In genomic region chr3:84168943-84169342, GRCm38 (mm10) we compare ENCODE assay signal across 27 mouse cellular contexts. TPM values are rescaled to one million over a fixed set of nuclear protein-coding genes. Genes with fewer than 3 reads are reported as not detected.
DNase-seq lines count a peak whose midpoint lies in the region; ATAC-seq and TF ChIP-seq lines count a peak whose summit lies in the region.
"Had no signal": no experiment of that assay in that cellular context is flagged by ENCODE, and none has a peak within 500 bp of the region (broad histone marks: within the 10 kb centered on the region; RNA-seq: fewer than 3 reads in every experiment).

No protein-coding gene starts in this region.

- no peaks in the 10 kb centered on the region for H3K27me3 ChIP-seq in heart, embryonic 10.5 days (ENCODE audit: insufficient read depth, poor library complexity, severe bottlenecking)
- no peaks in the 10 kb centered on the region for H3K27me3 ChIP-seq in heart, embryonic 11.5 days (ENCODE audit: control insufficient read depth, insufficient read depth, low read length)
- no peaks in the 10 kb centered on the region for H3K27me3 ChIP-seq in CH12.LX (replicated peaks)
- H3K27me3 ChIP-seq: embryonic facial prominence, embryonic 12.5 days; embryonic facial prominence, embryonic 15.5 days; hindbrain, embryonic 12.5 days; hindbrain, embryonic 15.5 days; Patski had no signal

- peak; percentile 24 for DNase-seq in heart, embryonic 10.5 days (ENCODE audit: low spot score)
- DNase-seq in CH12.LX (ENCODE audit: extremely low read depth), result no peak
- no peak for DNase-seq in layer of hippocampus, postnatal 14 days (ENCODE audit: low spot score in 2 of 2)
- DNase-seq in B cell, adult 2 months, result no peak
- DNase-seq in gastrocnemius, adult 8-10 months (ENCODE audit: low spot score in 2 of 2), result no peak
- DNase-seq: adrenal gland, postnatal 10 days; adrenal gland, postnatal 36 days; cerebellum, adult 11 months; cerebellum, adult 2 months; cerebellum, adult 9-11 months; cerebellum, postnatal 25 days; forebrain, postnatal 0 days; gastrocnemius, adult 2 months; gastrocnemius, postnatal 25 days had no signal

- H3K36me3 ChIP-seq in heart, embryonic 10.5 days, result peaks cover 7% of the 10 kb centered on the region; the same call in 1 of the 2 replicates
- no peaks in the 10 kb centered on the region for H3K36me3 ChIP-seq in heart, embryonic 11.5 days (ENCODE audit: control insufficient read depth, insufficient read depth, low read length)
- H3K36me3 ChIP-seq in CH12.LX (replicated peaks in 1 of 2; ENCODE audit: control insufficient read depth in 1 of 2, insufficient read depth in 1 of 2, low read length in 1 of 2) (peaks cover 0 to 25% of the 10 kb centered on the region in 2 experiments), macrophage (ENCODE audit: inconsistent target) (no peaks in the 10 kb centered on the region)
- H3K36me3 ChIP-seq: G1E had no signal

- no peaks in the 10 kb centered on the region for H3K9me3 ChIP-seq in heart, embryonic 10.5 days
- H3K9me3 ChIP-seq in heart, embryonic 11.5 days (replicated peaks; ENCODE audit: control insufficient read depth, low read length), result no peaks in the 10 kb centered on the region
- H3K9me3 ChIP-seq in CH12.LX (replicated peaks; ENCODE audit: low read length), result no peaks in the 10 kb centered on the region
- H3K9me3 ChIP-seq: embryonic facial prominence, embryonic 12.5 days; embryonic facial prominence, embryonic 15.5 days; G1E; hindbrain, embryonic 12.5 days; hindbrain, embryonic 15.5 days had no signal

- TF ChIP-seq EP300 in CH12.LX (IDR thresholded peaks at IDR 0.05; ENCODE audit: low read length), result no peak

- WGBS in heart, embryonic 10.5 days, result 85% methylated on average over 6 of the region's 6 CpGs
- 82% methylated on average over 6 of the region's 6 CpGs for WGBS in heart, embryonic 11.5 days (ENCODE audit: insufficient replicate concordance)
- 13% methylated on average over 6 of the region's 6 CpGs for whole genome bisulfite sequencing in macrophage (ENCODE audit: missing documents)

- H3K9ac ChIP-seq in heart, embryonic 11.5 days (ENCODE audit: low read depth, low read length), result no peak overlapping the region
- no peak overlapping the region for H3K9ac ChIP-seq in CH12.LX (ENCODE audit: insufficient read depth, low read depth)
- H3K9ac ChIP-seq: embryonic facial prominence, embryonic 12.5 days; embryonic facial prominence, embryonic 15.5 days; forebrain, postnatal 0 days; hindbrain, embryonic 12.5 days; hindbrain, embryonic 15.5 days had no signal

- no peak for TF ChIP-seq POLR2A in CH12.LX (IDR thresholded peaks at IDR 0.05; ENCODE audit: low read depth, low read length)

- peaks cover 3% of the 10 kb centered on the region; the same call in 1 of the 2 replicates for H3K4me1 ChIP-seq in heart, embryonic 10.5 days
- H3K4me1 ChIP-seq in heart, embryonic 11.5 days (ENCODE audit: control insufficient read depth, insufficient read depth, low read length), result no peaks in the 10 kb centered on the region
- peaks cover 3 to 17% of the 10 kb centered on the region in 2 experiments; a peak in 3 of 4 replicates for H3K4me1 ChIP-seq in CH12.LX (ENCODE audit: control insufficient read depth in 1 of 2, insufficient read depth in 2 of 2)
- H3K4me1 ChIP-seq: embryonic facial prominence, embryonic 12.5 days; embryonic facial prominence, embryonic 15.5 days; hindbrain, embryonic 12.5 days; hindbrain, embryonic 15.5 days had no signal

- H3K4me2 ChIP-seq in heart, embryonic 11.5 days, result no peak overlapping the region
- H3K4me2 ChIP-seq in CH12.LX (ENCODE audit: insufficient read depth, low read depth, poor library complexity, severe bottlenecking), result 0 out of 2 replicates have a peak overlapping the region, but pooled peaks have one; percentile 22
- H3K4me2 ChIP-seq: embryonic facial prominence, embryonic 12.5 days; embryonic facial prominence, embryonic 15.5 days; hindbrain, embryonic 12.5 days; hindbrain, embryonic 15.5 days had no signal

- dilution Hi-C loops in CH12.LX (cut with MboI; ENCODE audit: extremely low pct_ligation_motif_present, extremely low pct_unique_long_range_greater_than_20kb, low sequenced_read_pairs), result no loop called here

- ATAC-seq in heart, embryonic 11.5 days (replicated peaks; ENCODE audit: insufficient number of reproducible peaks, low FRiP score, low TSS enrichment), result no peak
- ATAC-seq: forebrain, embryonic 14.5 days; forebrain, postnatal 0 days; Patski had no signal

- in situ Hi-C loops in CH12.LX (cut with MboI; ENCODE audit: low pct_ligation_motif_present, low pct_unique_long_range_greater_than_20kb, low sequenced_read_pairs), result loop anchor here (25.0 kb wide), 1 partner anchor 368 kb away; no protein-coding TSS in a partner anchor

- no peak overlapping the region for H3K27ac ChIP-seq in heart, embryonic 10.5 days
- H3K27ac ChIP-seq in heart, embryonic 11.5 days (ENCODE audit: low read depth, low read length), result no peak overlapping the region
- H3K27ac ChIP-seq in CH12.LX (ENCODE audit: insufficient read depth, low read depth) (no peak overlapping the region), macrophage (0 out of 2 replicates have a peak overlapping the region, but pooled peaks have one; percentile 7)
- H3K27ac ChIP-seq: embryonic facial prominence, embryonic 12.5 days; embryonic facial prominence, embryonic 15.5 days; gastrocnemius, adult 2 months; hindbrain, embryonic 12.5 days; hindbrain, embryonic 15.5 days had no signal

- no peak for TF ChIP-seq RAD21 in CH12.LX (IDR thresholded peaks at IDR 0.05; ENCODE audit: low read depth, low read length)

- H3K4me3 ChIP-seq in heart, embryonic 10.5 days, result no peak overlapping the region
- H3K4me3 ChIP-seq in heart, embryonic 11.5 days (ENCODE audit: low read depth, low read length), result no peak overlapping the region
- H3K4me3 ChIP-seq in CH12.LX (replicated peaks in 1 of 3; ENCODE audit: low read depth in 2 of 3, low read length in 2 of 3, poor library complexity in 1 of 3) (no peak overlapping the region), macrophage (ENCODE audit: inconsistent target) (no peak overlapping the region)
- H3K4me3 ChIP-seq: embryonic facial prominence, embryonic 12.5 days; embryonic facial prominence, embryonic 15.5 days; gastrocnemius, adult 2 months; hindbrain, embryonic 12.5 days; hindbrain, embryonic 15.5 days had no signal

- no peak for TF ChIP-seq CTCF in CH12.LX (conservative IDR thresholded peaks at IDR 0.05 in 1 of 2, IDR thresholded peaks at IDR 0.05 in 1 of 2; ENCODE audit: low read depth in 2 of 2, low read length in 2 of 2)

- no peaks in the 10 kb centered on the region for H3K79me2 ChIP-seq in CH12.LX (replicated peaks; ENCODE audit: control insufficient read depth, extremely low read depth, insufficient read depth, poor library complexity, severe bottlenecking)
- no peaks in the 10 kb centered on the region for H3K79me2 ChIP-seq in macrophage (ENCODE audit: inconsistent target)

TF ChIP-seq in CH12.LX, 34 proteins besides CTCF, POLR2A, EP300 and RAD21:
- no peak for TF ChIP-seq ZKSCAN1 (IDR thresholded peaks at IDR 0.05; ENCODE audit: borderline replicate concordance, low read depth, low read length)
- TF ChIP-seq TCF12 (IDR thresholded peaks at IDR 0.05; ENCODE audit: low read depth, low read length), result no peak
- TF ChIP-seq ZC3H11A (IDR thresholded peaks at IDR 0.05; ENCODE audit: low read depth, low read length), result no peak
- TF ChIP-seq MAFK (IDR thresholded peaks at IDR 0.05; ENCODE audit: insufficient replicate concordance, low read length), result no peak
- TF ChIP-seq NELFE (IDR thresholded peaks at IDR 0.05; ENCODE audit: low read depth, low read length), result no peak
- TF ChIP-seq TBP (conservative IDR thresholded peaks at IDR 0.05; ENCODE audit: low read depth, low read length), result no peak
- no peak for TF ChIP-seq GABPA (IDR thresholded peaks at IDR 0.05; ENCODE audit: insufficient replicate concordance, low read depth, low read length)
- TF ChIP-seq MEF2A (IDR thresholded peaks at IDR 0.05; ENCODE audit: borderline replicate concordance, low read depth, low read length), result no peak
- no peak for TF ChIP-seq RCOR1 (conservative IDR thresholded peaks at IDR 0.05; ENCODE audit: low read depth, low read length)
- no peak for TF ChIP-seq ZNF384 (IDR thresholded peaks at IDR 0.05; ENCODE audit: low read depth, low read length)

RNA-seq across cellular contexts. Expression of gene Gm6525, which starts 5.0 kb away (rescaled TPM):
- polyA plus RNA-seq in heart, embryonic 10.5 days (2016; fragmentation: Nextera tagmentation; extraction: Ambion mirVana), result 0.14 and 0.25 TPM in 2 replicates
- 0.30 TPM in 1 of 2 replicates, not detected in the other for polyA plus RNA-seq in heart, embryonic 11.5 days (2014; fragmentation: Nextera tagmentation; extraction: Ambion mirVana)
- total RNA-seq in CH12.LX (2012; rRNA removed), result 0.17 and 0.21 TPM in 2 replicates
- 0.31 and 0.41 TPM in 2 replicates for total RNA-seq in CH12.LX (2014; rRNA removed)
- polyA plus RNA-seq in CH12.LX (2012; ENCODE audit: insufficient read length, low read depth), result 0.34 and 0.71 TPM in 2 replicates
- total RNA-seq in macrophage (2018; cell fraction: chromatin; rRNA removed), result not detected
- total RNA-seq in macrophage (2018; cell fraction: cytosol; rRNA removed), result not detected
- total RNA-seq in macrophage (2018; cell fraction: nucleus; rRNA removed), result not detected
- polyA plus RNA-seq in macrophage (2018), result not detected in 3 replicates
- not detected for total RNA-seq in layer of hippocampus, postnatal 14 days (2021)
- not detected for total RNA-seq in gastrocnemius, adult 8-10 months (2022)
- total RNA-seq: common myeloid progenitor, adult 5-6 weeks; gastrocnemius, adult 2 months; gastrocnemius, postnatal 25 days; heart, postnatal 25 days; hematopoietic stem cell, adult 5-6 weeks had no signal
- polyA plus RNA-seq: cerebellum, adult 2 months; G1E; gonadal fat pad, adult 2 months had no signal

RNA-seq across cellular contexts. Expression of gene Mnd1, which starts 13.4 kb away (rescaled TPM):
- 10.0 and 14.0 TPM in 2 replicates for polyA plus RNA-seq in heart, embryonic 10.5 days (2016; fragmentation: Nextera tagmentation; extraction: Ambion mirVana)
- polyA plus RNA-seq in heart, embryonic 11.5 days (2014; fragmentation: Nextera tagmentation; extraction: Ambion mirVana), result 9.4 and 12.0 TPM in 2 replicates
- total RNA-seq in CH12.LX (2012; rRNA removed), result 13.4 and 14.2 TPM in 2 replicates
- total RNA-seq in CH12.LX (2014; rRNA removed), result 23.1 and 24.4 TPM in 2 replicates
- 19.0 and 24.0 TPM in 2 replicates for polyA plus RNA-seq in CH12.LX (2012; ENCODE audit: insufficient read length, low read depth)
- total RNA-seq in macrophage (2018; cell fraction: chromatin; rRNA removed), result 1 to 10 TPM in 8 of 26 experiments, under 1 TPM in 2, not detected in 16; 0.79 to 2.9 (median 1.6) TPM
- under 1 TPM in 22 of 26 experiments, not detected in 4; 0.18 to 0.71 (median 0.48) TPM for total RNA-seq in macrophage (2018; cell fraction: cytosol; rRNA removed)
- total RNA-seq in macrophage (2018; cell fraction: nucleus; rRNA removed), result 1 to 10 TPM in 4 of 26 experiments, under 1 TPM in 7, not detected in 15; 0.67 to 6.1 (median 0.94) TPM
- 0.39 to 1.7 TPM (median 0.92 TPM) in 3 replicates for polyA plus RNA-seq in macrophage (2018)
- total RNA-seq in layer of hippocampus, postnatal 14 days (2021), result 1 to 10 TPM; 2.7 to 2.9 TPM
- total RNA-seq in gastrocnemius, adult 8-10 months (2022), result 1 to 10 TPM in 3 of 4 experiments, under 1 TPM in 1; 0.77 to 1.9 (median 1.3) TPM
